Mouse (Mus musculus) heart, postnatal 0 days (tissue): ENCODE measurements around the gene Pla2g16. TPM values are rescaled to one million over a fixed set of nuclear protein-coding genes. Genes with fewer than 3 reads are reported as not detected.

ENCODE experiments used
- ATAC-seq: fragments of 200-750 bp; cut with Nextera tagmentation; 2 replicates; pipeline ENCODE4 v1.8.0; 2017; ENCODE audit warnings: low read depth, moderate number of reproducible peaks, moderate library complexity; ENCODE audit not compliant: insufficient read depth
- DNase-seq: peaks from one replicate; pipeline ENCODE4 v3.0.0-alpha.2; 2016; ENCODE audit warnings: low spot score
- H3K27ac ChIP-seq: fragments of 300-500 bp; sonication (generic); 2 replicates; pipeline ENCODE4 v1.5.1; 2014; ENCODE audit warnings: low read depth, mild to moderate bottlenecking
- H3K27me3 ChIP-seq: fragments of 300-500 bp; sonication (generic); 2 replicates; pipeline ENCODE4 v1.6.1; 2014; ENCODE audit warnings: low read length, mixed read lengths; ENCODE audit not compliant: control insufficient read depth, insufficient read depth
- H3K36me3 ChIP-seq: fragments of 300-500 bp; sonication (generic); replicated peaks from 2 replicates; pipeline ENCODE4 v1.6.1; 2014; ENCODE audit warnings: low read length, mixed read lengths; ENCODE audit not compliant: control insufficient read depth, insufficient read depth
- H3K4me1 ChIP-seq: fragments of 300-500 bp; sonication (generic); 2 replicates; pipeline ENCODE4 v1.6.1; 2014; ENCODE audit warnings: antibody characterized with exemption; ENCODE audit not compliant: control insufficient read depth, insufficient read depth
- H3K4me2 ChIP-seq: fragments of 300-500 bp; sonication (generic); 2 replicates; pipeline ENCODE4 v1.6.1; 2014; ENCODE audit warnings: low read depth, mild to moderate bottlenecking, low read length, moderate library complexity
- H3K4me3 ChIP-seq: fragments of 300-500 bp; sonication (generic); 2 replicates; pipeline ENCODE4 v1.5.1; 2014; ENCODE audit warnings: low read depth, low read length
- H3K9ac ChIP-seq: fragments of 300-500 bp; sonication (generic); replicated peaks from 2 replicates; pipeline ENCODE4 v1.6.1; 2014; ENCODE audit warnings: low read depth, low read length, mixed read lengths
- H3K9me3 ChIP-seq: fragments of 300-500 bp; sonication (generic); replicated peaks from 2 replicates; pipeline ENCODE4 v1.6.1; 2016; ENCODE audit warnings: low read length; ENCODE audit not compliant: control insufficient read depth
- CTCF ChIP-seq: IDR thresholded peaks from 2 replicates; pipeline ENCODE4 v1.5.1; 2016; ENCODE audit warnings: antibody characterized with exemption, control low read depth, low read depth
- EP300 ChIP-seq: IDR thresholded peaks from 2 replicates; pipeline ENCODE4 v1.6.1; 2016; ENCODE audit warnings: antibody characterized with exemption, low read depth
- WGBS: fragments of 180-500 bp; shearing (Covaris S2); extraction: QIAGEN DNeasy Blood & Tissue Kit; methylation state at CpG from one replicate; pipeline ENCODE4 v1.1.7; 2014; 5-methylcytosine and 5-hydroxymethylcytosine counted together
- polyA plus RNA-seq: library from polyadenylated mRNA; unstranded; fragments of >200 nt; fragmentation: Nextera tagmentation; extraction: Ambion mirVana; gene quantifications from 2 replicates; pipeline ENCODE4 v1.2.1, GENCODE M21; 2015
- total RNA-seq: library from RNA; depleted of rRNA; stranded (reverse); fragments of >200 nt; gene quantifications from 2 replicates; pipeline ENCODE4 v1.2.3, GENCODE M21; 2014; ENCODE audit warnings: low replicate concordance

Pla2g16 gene
- total and polyA plus RNA-seq, 2 experiments from 2014 or later, result 45.6 to 69.2 TPM

DNA sequence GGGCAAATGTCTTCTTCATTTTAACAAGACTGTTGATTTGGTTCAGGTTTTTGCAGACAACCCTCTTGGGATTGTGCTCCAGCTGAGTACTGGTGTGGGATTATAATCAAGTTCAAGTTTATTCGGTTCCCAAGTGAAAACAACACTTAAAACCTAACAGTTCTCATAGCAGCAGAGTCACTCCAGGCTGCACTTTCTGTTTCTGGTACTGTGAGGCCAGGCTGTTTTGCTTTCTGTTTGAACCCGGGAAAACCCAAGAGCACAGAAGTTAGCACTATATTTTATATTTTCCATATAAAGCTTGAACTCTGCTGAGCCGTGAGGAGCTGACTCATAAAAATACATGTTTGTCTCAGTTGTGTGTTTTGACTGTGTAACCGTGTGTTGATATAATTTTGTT lies 1.4 kb downstream of the Pla2g16 start:
- DNase-seq (no peak), ATAC-seq (no peak)
- Histone ChIP-seq H3K27me3 (no peaks in the 10 kb centered on the region), H3K36me3 (no peaks in the 10 kb centered on the region), H3K4me1 (peaks cover 7% of the 10 kb centered on the region; the same call in 1 of the 2 replicates), H3K27ac (0 out of 2 replicates have a peak overlapping the region, but pooled peaks have one; percentile 85), H3K4me3 (peak overlapping the region; percentile 71), H3K9ac (peak overlapping the region; percentile 62), H3K4me2 (peak overlapping the region; percentile 65), H3K9me3 (no peaks in the 10 kb centered on the region)
- TF ChIP-seq CTCF (no peak), EP300 (no peak)
- WGBS, result 59% methylated on average over 4 of the region's 4 CpGs

- 51% methylated on average over 4 of the region's 4 CpGs for WGBS
Observed at GRCm38 (mm10) chr19:7559986-7560385, 2.7 kb downstream of the Pla2g16 start.

DNA sequence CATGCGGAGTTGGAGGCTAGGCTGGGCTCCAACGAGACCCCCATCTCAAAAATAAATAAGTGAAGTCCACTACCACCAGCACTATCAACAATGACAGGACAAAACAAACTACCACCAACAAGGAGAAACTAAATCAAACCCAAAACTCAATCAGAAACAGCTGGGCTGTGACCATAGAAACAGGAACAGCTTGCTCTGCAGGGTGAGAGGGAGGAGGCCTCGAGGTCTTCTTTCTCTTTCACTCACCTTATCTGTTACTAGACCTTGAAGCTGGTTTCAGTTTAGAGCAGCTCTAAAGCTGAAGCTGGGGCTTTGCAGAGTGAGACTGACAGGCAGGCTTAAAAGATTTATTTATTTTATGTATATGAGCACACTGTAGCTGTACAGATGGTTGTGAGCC lies 4.2 kb downstream of the Pla2g16 start:
- H3K9ac ChIP-seq, result no peak overlapping the region
- no peak overlapping the region for H3K4me3 ChIP-seq
- no peak overlapping the region for H3K4me2 ChIP-seq
- no peak for ATAC-seq
- TF ChIP-seq EP300 (no peak), CTCF (no peak)
- WGBS, result 62% methylated on average over 3 of the region's 3 CpGs
- peaks cover 7% of the 10 kb centered on the region; the same call in 1 of the 2 replicates for H3K4me1 ChIP-seq
- H3K27ac ChIP-seq, result no peak overlapping the region
- H3K9me3 ChIP-seq, result no peaks in the 10 kb centered on the region
- H3K27me3 ChIP-seq, result no peaks in the 10 kb centered on the region
- no peak for DNase-seq
- H3K36me3 ChIP-seq, result no peaks in the 10 kb centered on the region

More at GRCm38 (mm10) chr19:7559986-7560385, 2.7 kb downstream of the Pla2g16 start:
- Histone ChIP-seq H3K9me3 (no peaks in the 10 kb centered on the region), H3K36me3 (no peaks in the 10 kb centered on the region), H3K4me1 (peaks cover 7% of the 10 kb centered on the region; the same call in 1 of the 2 replicates), H3K27me3 (no peaks in the 10 kb centered on the region), H3K4me3 (no peak overlapping the region), H3K4me2 (no peak overlapping the region), H3K9ac (no peak overlapping the region), H3K27ac (no peak overlapping the region)
- ATAC-seq (no peak), DNase-seq (no peak)
- TF ChIP-seq CTCF (no peak), EP300 (no peak)

- H3K27ac ChIP-seq, result no peak overlapping the region
- 72% methylated on average over 10 of the region's 10 CpGs for WGBS
- H3K9me3 ChIP-seq, result no peaks in the 10 kb centered on the region
- no peaks in the 10 kb centered on the region for H3K36me3 ChIP-seq
- TF ChIP-seq EP300 (no peak), CTCF (no peak)
- DNase-seq, result no peak
- no peak overlapping the region for H3K4me2 ChIP-seq
- no peak overlapping the region for H3K4me3 ChIP-seq
- no peak for ATAC-seq
- no peak overlapping the region for H3K9ac ChIP-seq
- no peaks in the 10 kb centered on the region for H3K27me3 ChIP-seq
- H3K4me1 ChIP-seq, result peaks cover 3% of the 10 kb centered on the region; the same call in 1 of the 2 replicates
Observed at GRCm38 (mm10) chr19:7562601-7563129, 5.4 kb downstream of the Pla2g16 start.

DNA sequence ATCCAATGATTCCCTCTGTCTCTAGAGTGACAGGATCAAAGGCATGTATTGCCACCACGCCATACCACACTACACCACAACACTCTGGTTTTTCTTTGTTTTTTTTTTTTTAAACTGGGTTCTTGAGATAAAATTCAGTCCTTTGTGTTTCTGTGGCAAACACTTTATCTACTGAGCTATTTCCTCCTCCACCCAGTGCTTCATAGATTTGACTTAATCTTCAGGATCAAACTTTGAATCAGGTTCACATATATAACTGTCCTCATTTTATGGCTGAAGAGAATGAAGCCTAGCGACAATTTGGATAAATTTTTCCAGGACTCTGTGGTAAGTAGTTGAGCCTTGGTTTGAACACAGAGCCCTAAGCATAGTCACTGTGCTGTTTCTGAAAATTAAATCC lies 6.4 kb downstream of the Pla2g16 start:
- H3K9me3 ChIP-seq, result no peaks in the 10 kb centered on the region
- peaks cover 3% of the 10 kb centered on the region for H3K4me1 ChIP-seq
- TF ChIP-seq CTCF, result no peak
- no peak for TF ChIP-seq EP300
- 87% methylated on average over 2 of the region's 2 CpGs for WGBS
- H3K9ac ChIP-seq, result no peak overlapping the region
- no peaks in the 10 kb centered on the region for H3K27me3 ChIP-seq
- H3K4me3 ChIP-seq, result no peak overlapping the region
- no peak overlapping the region for H3K4me2 ChIP-seq
- no peak for ATAC-seq
- DNase-seq, result no peak
- no peak overlapping the region for H3K27ac ChIP-seq
- no peaks in the 10 kb centered on the region for H3K36me3 ChIP-seq

GRCm38 (mm10) chr19:7564457-7564856 lies 7.2 kb downstream of the Pla2g16 start:
- H3K4me3 ChIP-seq, result no peak overlapping the region
- ATAC-seq, result no peak
- no peaks in the 10 kb centered on the region for H3K27me3 ChIP-seq
- no peak overlapping the region for H3K9ac ChIP-seq
- peaks cover 7% of the 10 kb centered on the region for H3K4me1 ChIP-seq
- no peak for TF ChIP-seq EP300
- TF ChIP-seq CTCF, result no peak
- H3K9me3 ChIP-seq, result no peaks in the 10 kb centered on the region
- H3K27ac ChIP-seq, result no peak overlapping the region
- DNase-seq, result no peak
- no peaks in the 10 kb centered on the region for H3K36me3 ChIP-seq
- WGBS, result 86% methylated on average over 1 of the region's 1 CpGs
- no peak overlapping the region for H3K4me2 ChIP-seq
